Mouse (Mus musculus): ENCODE data around the gene Ifna14.
"Not testable (repeated sequence)": the region's sequence is repeated elsewhere in the genome, so short reads cannot be mapped to it uniquely, and the experiment has no call there.

Gene Ifna14

DNA sequence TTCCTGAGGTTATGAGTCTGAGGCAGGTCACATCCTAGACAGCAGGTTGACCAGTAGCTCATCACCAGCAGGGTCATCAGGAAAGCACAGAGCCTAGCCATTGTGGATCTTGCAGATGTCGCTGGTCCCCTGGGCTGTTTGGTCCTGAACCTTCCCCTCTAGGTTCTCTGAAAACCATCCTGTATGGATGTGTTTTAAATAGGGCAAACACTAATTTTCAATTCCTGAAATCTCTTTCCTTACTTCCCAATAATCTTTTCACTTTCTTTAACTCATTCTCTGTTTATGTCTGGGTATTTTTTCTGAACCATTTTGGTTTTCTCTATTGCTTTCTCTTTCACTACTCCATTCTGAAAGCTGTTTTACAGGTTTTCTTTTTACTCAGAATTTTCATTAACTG is at the start of gene Ifna14:
TSS of gene Ifna14 (minus strand) at position 101 of the 400 bp plus-strand sequence.
- no peak for DNase-seq (ENCODE audit: low spot score in 2 of 2)

DNA sequence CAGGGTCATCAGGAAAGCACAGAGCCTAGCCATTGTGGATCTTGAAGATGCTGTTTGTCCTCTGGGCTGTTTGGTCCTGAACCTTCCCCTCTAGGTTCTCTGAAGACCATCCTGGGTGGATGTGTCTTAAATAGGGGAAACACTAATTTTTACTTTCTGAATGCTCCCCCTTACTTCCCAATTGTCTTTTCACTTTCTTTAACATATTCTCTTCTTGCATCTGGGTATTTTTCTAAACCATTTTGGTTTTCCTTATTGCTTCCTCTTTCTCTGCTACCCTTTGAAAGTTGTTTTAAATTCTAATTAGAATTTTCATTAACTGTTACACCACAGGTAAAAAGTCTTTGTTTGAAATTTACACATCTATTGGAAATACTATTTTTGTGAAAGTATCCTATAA is 31.7 kb upstream of the Ifna14 start, which contains the start of gene Ifna12:
TSS of gene Ifna12 (minus strand) at position 101 of the 400 bp plus-strand sequence.
- no peak for DNase-seq (ENCODE audit: low spot score in 2 of 2)

DNA sequence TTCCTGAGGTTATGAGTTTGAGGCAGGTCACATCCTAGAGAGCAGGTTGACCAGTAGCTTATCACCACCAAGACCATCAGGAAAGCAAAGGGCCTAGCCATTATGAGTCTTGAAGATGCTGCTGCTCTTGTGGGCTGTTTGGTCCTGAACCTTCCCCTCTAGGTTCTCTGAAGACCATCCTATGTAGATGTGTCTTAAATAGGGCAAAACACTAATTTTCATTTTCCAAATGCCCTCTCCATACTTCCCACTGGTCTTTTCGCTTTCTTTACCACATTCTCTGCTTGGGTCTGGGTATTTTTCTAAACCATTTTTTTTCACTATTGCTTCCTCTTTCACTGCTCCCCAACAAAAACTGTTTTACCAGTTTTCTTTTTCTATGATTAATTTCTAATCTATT is 20.7 kb upstream of the Ifna14 start, which contains the start of gene Ifna9:
TSS of gene Ifna9 (minus strand) at position 101 of the 400 bp plus-strand sequence.
- no peak for DNase-seq (ENCODE audit: low spot score in 2 of 2)

DNA sequence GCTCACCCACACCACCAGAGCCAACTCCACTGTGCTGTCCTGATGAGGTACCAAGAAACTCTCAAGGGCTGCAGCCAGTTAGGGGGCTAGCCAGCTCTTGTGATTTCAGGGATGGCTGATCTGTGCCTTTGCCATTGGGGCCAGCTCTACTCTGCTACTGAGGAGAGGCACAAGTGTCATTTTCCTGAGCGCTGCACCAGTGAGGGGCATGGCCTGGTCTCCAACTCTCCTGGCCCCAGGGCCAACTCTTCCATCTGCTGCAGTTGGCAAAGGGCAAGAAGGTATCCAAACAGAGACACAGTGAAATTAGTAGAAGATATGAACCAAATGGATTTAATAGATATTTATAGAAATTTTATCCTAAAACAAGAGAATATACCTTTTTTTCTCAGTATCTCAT is 9.8 kb downstream of the Ifna14 start:
- DNase-seq (ENCODE audit: low spot score in 2 of 2): no peak

DNA sequence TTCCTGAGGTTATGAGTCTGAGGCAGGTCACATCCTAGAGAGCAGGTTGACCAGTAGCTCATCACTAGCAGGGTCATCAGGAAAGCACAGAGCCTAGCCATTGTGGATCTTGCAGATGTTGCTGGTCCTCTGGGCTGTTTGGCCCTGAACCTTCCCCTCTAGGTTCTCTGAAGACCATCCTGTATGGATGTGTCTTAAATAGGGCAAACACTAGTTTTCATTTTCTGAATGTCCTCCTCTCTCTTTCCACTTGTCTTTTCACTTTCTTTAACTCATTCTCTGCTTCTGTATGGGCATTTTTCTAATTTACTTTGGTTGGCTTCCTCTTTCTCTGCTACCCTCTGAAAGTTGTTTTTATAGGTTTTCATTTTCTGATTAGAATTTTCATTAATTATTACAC is 13.5 kb downstream of the Ifna14 start, which contains the start of gene Ifna15:
TSS of gene Ifna15 (minus strand) at position 101 of the 400 bp plus-strand sequence.
- DNase-seq (ENCODE audit: low spot score in 2 of 2): not testable (repeated sequence)

DNA sequence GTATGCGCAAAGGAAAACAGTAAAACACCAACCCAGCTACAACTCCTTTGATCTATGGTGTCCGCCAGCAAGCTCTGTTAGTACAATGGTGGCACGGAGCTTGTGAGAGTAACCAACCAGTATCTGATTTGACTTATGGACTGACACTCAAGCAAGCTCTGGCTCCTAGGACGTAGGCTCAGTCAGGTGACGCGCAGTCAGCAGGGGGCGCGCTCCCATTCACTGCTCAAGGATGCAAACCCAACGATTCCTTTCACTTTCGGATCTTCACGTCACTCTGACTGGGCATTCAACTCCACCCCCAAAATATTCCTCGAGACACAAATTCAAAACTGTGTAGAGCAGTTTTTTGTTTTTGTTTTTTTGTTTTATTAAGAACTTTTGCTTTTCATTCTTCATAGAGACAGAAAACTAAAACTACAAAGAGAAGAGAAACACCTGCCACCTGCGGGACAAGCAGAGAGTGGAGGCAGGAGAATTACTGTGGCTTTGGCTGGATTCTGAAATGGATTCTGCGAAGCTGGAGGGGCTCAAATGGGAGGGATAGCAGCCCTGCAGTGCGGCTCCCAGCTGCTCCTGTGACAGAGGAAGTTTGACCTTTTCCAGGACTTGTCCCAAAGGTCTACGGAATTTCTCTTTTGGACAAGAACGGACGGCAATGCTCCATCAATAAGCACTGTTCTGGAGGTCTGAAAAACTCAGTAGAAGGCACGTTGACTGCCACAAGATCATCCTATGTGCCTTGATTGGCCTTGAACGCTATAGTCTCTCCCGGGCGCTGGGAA is 21.2 kb downstream of the Ifna14 start:
- DNase-seq (ENCODE audit: low spot score in 2 of 2): peak; percentile 47 to 67

DNA sequence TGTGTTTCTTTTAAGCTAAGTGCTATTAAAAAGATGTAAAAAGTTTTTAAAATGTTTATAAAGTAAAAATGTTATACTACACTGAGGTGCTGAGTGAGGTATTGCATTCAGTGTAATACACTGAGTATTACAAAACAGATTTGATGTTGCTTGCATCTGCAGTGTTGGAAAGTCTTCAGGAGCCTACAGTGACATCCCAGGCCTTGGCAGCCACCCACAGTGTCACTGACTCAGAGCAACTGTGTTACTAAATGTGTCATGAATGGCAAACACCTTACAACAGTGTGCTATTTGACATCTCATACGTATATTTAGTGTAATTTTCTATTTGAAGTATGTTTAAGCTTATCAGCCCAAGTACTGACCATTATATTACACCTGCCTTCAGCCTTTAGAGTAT is 23.6 kb downstream of the Ifna14 start:
- no peak for DNase-seq (ENCODE audit: low spot score in 2 of 2)

DNA sequence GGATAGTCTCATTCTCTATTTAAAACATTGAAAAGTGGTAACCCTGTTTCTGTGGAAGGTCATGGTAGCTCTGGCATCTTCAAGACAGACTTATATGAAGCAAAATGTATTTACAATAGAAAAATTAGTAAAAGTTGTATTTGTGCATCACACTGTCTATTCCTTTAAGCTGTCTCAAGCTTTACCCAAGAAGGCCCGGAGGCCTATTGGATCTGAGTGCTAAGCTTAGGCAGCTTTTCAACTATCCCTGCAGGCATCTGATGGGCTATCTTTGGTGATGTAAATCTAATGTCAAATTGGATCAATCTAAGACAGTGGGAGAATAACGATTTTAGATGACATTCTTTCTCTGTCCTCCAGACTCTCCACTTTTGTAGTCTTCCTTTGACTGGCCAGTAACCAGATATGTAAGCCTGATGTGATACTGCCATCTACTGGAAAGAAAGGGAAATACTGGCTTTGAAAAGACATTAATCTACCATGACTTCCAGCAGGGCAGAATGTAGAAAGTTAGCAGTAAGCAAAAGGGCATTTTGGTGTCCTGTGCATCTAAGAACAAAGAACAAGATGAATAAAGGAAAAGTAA is 27.9 kb downstream of the Ifna14 start:
- peak in 1 of 2 experiments; percentile 43 for DNase-seq (ENCODE audit: low spot score in 2 of 2)

DNA sequence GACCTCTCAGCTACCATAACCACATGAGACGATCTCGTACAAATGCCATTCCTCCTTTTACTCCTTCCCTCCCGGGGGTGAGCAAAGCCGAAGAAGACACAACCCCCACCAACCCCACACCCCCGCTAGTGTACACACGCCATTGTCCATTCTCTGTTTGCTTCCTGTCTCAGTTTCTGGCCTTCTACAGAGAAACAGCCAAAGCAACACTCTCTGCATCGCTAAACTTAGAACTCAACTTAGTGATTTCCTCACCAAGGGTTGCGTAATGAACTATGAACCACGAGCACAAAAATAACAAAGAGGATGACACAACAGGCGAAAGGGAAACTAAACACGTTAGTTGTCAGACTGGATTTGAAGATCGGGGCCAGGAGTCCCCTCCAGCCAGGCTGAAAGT is 34.3 kb downstream of the Ifna14 start:
- no peak for DNase-seq (ENCODE audit: low spot score in 2 of 2)

DNA sequence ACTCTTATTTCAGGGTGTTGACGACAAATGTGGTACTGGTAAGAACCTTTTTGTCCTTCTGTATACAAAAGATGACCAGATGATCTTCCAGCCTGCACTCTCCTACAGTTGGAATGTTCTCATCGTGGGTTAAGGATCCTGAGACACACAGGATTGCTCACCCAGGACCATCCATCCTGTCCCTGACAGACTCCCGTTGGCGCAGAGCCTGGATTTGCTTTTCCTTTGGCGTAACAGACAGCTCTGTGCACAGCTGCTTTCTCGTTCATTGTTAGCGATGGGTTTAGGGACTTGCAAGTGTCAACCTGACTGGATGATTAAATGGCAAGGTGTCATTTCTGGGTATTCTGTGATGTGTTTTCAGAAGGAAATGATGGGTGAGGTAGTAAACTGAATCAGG is 35.0 kb downstream of the Ifna14 start:
- DNase-seq (ENCODE audit: low spot score in 2 of 2): no peak

DNA sequence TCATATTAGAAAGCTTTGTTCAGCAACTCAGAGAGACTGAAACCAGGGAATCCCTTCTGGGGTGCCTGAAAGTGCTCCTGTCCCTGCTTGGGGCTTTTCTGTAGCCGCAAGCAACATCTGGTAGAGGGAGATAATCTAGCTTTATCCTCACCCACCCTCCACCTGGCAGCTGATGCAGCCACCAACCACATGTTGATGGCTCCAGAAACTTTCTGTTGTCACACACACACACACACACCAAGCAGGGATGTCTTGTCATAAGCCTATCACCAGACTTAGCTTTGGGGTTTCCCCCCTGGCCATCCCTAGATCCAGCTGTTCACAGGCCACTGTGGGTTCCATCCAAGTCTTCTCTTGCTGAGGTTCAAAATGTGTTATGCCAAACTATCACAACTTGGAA is 35.9 kb downstream of the Ifna14 start:
- no peak for DNase-seq (ENCODE audit: low spot score in 2 of 2)

DNA sequence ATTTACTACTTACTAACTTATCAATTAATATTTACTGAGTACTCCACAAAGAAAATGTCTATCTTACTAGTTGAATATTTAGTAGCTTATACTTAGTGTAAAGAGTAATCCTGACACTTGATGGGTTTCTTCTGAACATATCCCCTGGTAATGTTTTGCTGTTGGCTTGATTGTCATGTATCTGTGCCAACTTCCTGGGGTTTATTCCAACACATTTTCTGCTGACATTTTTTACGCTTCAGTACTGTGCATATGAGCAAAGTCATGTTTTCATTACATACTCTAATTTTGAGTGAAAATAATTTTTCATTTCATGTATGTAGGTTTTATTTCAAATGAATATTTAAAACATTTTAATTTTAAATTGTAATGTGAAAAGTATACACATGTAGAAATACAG is 36.7 kb downstream of the Ifna14 start:
- no peak for DNase-seq (ENCODE audit: low spot score in 2 of 2)

DNA sequence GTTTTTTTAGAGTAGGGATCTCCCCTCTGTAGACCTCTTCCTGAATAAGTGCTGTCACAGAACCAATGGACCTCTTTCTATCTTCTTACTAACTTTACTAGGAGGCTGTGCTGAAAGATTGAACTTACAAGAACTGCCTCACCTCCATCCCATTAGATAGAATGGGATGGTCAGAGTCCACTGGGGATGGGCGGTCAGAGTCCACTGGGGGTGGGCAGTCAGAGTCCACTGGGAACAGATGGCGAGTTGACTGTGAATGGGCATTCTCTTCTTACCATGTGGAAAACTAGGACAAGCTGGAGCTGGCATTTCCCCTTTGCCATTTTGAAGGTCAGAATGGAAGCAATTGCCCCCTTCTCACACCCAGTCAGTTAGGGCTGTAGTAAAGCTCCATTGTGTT is 38.1 kb downstream of the Ifna14 start:
- DNase-seq (ENCODE audit: low spot score in 2 of 2): no peak

DNA sequence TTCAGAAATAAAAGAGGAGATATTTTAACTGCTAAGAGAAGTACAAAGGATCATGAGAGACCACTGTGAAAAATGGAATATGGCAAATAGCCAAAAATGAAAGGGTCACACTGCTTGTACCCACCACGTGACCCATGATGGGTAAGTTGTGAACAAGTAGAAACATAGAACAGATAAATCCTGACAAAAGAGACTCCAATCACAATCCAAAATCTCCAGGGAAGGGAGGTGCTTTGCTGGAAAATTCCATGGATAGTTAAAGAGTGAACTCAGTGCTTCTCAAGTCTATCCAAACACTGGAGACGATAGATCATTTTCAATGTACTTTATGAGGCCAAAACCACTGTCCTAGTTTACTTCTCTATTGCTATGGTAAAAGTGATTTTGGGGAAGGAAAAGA is 40.7 kb downstream of the Ifna14 start:
- DNase-seq (ENCODE audit: low spot score in 2 of 2): no peak

DNA sequence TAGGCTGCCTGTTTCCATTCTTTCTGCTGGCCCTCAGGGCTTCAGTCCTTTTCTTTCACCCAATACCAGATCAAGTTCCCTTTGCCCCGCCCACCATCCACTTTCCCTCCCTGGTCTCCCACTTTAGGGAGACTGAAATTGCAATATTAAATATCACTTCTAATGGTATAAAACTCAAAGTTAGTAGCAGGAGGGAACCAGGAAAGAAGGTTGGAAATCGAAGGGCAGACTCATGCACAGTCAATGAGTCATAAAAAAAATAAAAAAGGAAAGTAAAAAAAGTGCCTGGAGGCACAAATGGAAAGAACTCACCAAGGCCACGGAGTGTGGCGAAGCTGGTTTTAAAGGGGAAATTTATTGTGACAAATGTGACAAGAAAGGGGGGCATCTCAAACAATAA is 41.3 kb downstream of the Ifna14 start:
- DNase-seq (ENCODE audit: low spot score in 2 of 2): no peak

DNA sequence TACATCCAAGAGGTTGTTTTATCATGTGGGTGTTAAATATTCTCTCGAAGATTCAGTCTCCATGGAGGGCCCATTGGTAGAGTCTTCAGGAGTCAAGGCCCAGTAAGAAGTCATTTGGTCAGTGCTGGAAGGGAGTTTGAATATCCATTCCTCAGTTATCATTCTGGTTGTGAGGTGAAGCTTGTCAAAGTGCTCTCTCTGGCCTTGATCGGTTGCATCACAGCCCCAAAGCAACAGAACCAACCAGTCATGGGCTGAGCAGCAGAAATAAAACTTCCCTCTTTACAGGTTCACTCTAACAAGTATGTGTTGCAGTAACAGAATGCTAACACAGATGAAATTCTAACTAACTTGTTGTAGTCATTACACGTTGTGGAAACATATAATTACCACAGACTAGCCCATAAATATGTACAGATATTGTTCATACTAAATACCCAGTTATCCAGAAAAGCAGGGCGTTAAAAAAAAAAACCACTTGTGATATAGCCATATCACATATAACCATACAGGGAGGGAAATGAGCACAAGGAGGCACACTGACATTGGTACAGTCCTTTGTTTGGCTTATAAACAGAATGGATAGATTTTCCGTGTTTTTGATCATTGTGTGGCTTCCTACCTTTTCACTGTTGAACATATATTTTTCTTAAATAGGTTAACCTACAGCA is 45.1 kb downstream of the Ifna14 start:
- DNase-seq (ENCODE audit: low spot score in 2 of 2): no peak

DNA sequence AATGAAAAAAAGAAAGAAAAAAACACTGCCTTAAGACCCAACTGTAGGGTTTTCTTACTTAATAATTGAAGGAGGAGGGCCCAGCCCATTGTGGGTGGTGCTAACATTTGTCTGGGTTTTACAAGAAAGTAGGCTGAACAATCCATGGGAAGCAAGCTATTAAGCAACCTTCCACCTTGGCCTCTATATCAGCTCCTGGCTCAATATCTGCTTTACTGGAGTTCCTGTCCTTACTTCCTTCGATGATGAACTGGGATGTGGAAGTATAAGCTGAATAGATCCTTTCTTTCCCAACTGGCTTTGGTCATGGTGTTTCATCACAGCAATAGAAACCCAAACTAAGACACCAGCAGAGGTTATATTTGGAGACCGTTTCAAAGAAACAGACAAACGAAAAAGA is 46.2 kb downstream of the Ifna14 start:
- no peak for DNase-seq (ENCODE audit: low spot score in 2 of 2)

DNA sequence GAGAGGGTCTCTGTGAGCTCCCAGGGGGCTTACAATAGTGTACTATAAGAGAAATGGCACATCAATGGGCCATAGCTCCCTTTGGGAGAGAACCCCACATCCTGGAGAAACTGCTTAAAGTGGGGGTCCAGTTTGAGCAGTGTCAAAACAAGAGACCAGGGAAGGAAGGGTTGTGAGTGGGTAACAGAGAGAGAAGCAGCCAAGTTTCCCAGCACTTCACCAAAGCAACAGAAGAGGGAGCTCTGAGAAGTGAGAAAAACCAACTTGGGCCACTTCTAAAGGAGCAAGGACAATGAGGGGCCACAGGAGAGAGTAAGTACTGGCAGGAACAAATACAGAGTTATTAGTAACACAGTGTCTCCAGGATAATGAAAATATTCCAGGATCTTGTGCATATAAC is 48.4 kb downstream of the Ifna14 start:
- DNase-seq (ENCODE audit: low spot score in 2 of 2): no peak

DNA sequence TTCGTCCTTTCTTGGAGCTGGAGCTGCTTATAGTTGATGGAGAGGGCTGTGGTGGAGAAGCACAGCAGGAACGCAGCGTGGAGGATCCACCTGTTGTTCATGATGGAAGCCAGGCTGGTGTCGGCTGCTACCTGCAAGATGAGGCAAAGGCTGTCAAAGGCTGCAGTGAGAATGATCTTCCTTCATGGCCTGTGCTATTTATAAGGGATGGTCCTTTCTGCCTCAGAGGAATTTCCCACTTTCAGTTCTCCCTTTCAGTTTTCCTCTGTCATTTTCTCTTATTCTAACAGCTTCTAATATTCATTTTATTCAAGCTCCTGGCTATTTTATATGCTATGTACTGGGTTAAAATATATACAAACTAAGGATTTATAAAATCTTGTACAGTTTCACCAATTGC is 48.9 kb downstream of the Ifna14 start, which contains the start of gene Ifnb1:
TSS of gene Ifnb1 (minus strand) at position 101 of the 400 bp plus-strand sequence.
- DNase-seq (ENCODE audit: low spot score in 2 of 2): no peak

Measured in frontal cortex, postnatal 36 days (tissue).